Comparison of ENCODE assay signal across 24 mouse cellular contexts in the genomic region with DNA sequence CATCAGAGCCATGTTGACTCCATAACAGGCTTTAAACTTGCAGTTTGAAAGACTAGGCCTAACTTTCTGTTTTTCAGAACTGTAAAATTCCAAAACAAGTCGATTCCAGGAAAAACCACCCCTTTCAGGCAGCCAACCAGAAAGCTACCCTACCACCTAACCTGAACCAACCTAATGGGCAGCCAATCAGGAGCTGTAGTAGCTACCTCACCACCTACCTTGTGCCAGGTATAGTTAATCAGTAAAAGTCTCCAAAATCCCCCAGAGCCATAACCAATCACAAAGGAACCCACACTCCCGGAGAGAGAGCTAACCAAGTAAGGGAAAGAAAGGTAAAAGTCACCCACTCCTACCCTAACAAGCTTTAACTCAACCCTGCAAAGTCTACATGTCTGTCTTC. TPM values are rescaled to one million over a fixed set of nuclear protein-coding genes. Genes with fewer than 3 reads are reported as not detected.
"Had no signal": no experiment of that assay in that cellular context is flagged by ENCODE, and none has a peak within 500 bp of the region (broad histone marks: within the 10 kb centered on the region; RNA-seq: fewer than 3 reads in every experiment).

No protein-coding gene starts in this region.

- H3K4me3 ChIP-seq: gastrocnemius, adult 2 months; heart, embryonic 10.5 days; heart, embryonic 12.5 days; hindbrain, embryonic 10.5 days; hindbrain, embryonic 12.5 days; intestine, embryonic 15.5 days; layer of hippocampus, adult 2 months; left cerebral cortex, adult 2 months; limb, embryonic 10.5 days; limb, embryonic 12.5 days; liver, embryonic 12.5 days had no signal

- H3K4me2 ChIP-seq: heart, embryonic 12.5 days; hindbrain, embryonic 12.5 days; hindbrain, embryonic 14.5 days; intestine, embryonic 15.5 days; limb, embryonic 12.5 days; liver, embryonic 12.5 days had no signal

- H3K36me3 ChIP-seq: heart, embryonic 10.5 days; heart, embryonic 12.5 days; hindbrain, embryonic 10.5 days; hindbrain, embryonic 12.5 days; intestine, embryonic 15.5 days; limb, embryonic 10.5 days; limb, embryonic 12.5 days; liver, embryonic 12.5 days had no signal

- H3K27ac ChIP-seq: gastrocnemius, adult 2 months; heart, embryonic 10.5 days; hindbrain, embryonic 10.5 days; hindbrain, embryonic 12.5 days; hindbrain, embryonic 14.5 days; intestine, embryonic 15.5 days; layer of hippocampus, adult 2 months; left cerebral cortex, adult 2 months; limb, embryonic 10.5 days; limb, embryonic 12.5 days; liver, embryonic 12.5 days; liver, embryonic 14.5 days had no signal

- DNase-seq: gastrocnemius, adult 2 months; gastrocnemius, postnatal 10 days; gastrocnemius, postnatal 25 days; heart, adult 18-20 months; heart, postnatal 10 days; heart, postnatal 4 days; liver had no signal

- H3K9ac ChIP-seq: heart, embryonic 12.5 days; hindbrain, embryonic 12.5 days; hindbrain, embryonic 14.5 days; intestine, embryonic 15.5 days; limb, embryonic 12.5 days; liver, embryonic 12.5 days; liver, embryonic 14.5 days had no signal

- H3K4me1 ChIP-seq: heart, embryonic 10.5 days; heart, embryonic 12.5 days; hindbrain, embryonic 10.5 days; hindbrain, embryonic 12.5 days; intestine, embryonic 15.5 days; limb, embryonic 10.5 days; limb, embryonic 12.5 days; liver, embryonic 12.5 days had no signal

- ATAC-seq: forebrain, embryonic 16.5 days; hindbrain, embryonic 16.5 days; inflammation-experienced regulatory T-cells, adult 6 months; intestine, embryonic 15.5 days; intestine, postnatal 0 days; liver, embryonic 12.5 days had no signal

- H3K27me3 ChIP-seq: heart, embryonic 12.5 days; hindbrain, embryonic 12.5 days; intestine, embryonic 15.5 days; limb, embryonic 12.5 days; liver, embryonic 12.5 days had no signal

- H3K9me3 ChIP-seq: heart, embryonic 10.5 days; hindbrain, embryonic 10.5 days; hindbrain, embryonic 12.5 days; intestine, embryonic 15.5 days; limb, embryonic 10.5 days; limb, embryonic 12.5 days; liver, embryonic 12.5 days had no signal

RNA-seq across cellular contexts. Expression of gene Col5a2, which starts 18.4 kb away (rescaled TPM):
- total RNA-seq: granulocyte monocyte progenitor cell, adult 5-6 weeks had no signal
- polyA plus RNA-seq: inflammation-experienced regulatory T-cells, adult 6 months had no signal
